Mouse (Mus musculus) telencephalon, adult 2 months (tissue): ENCODE measurements around the gene Tkt.

Experiments
- DNase-seq: peaks from one replicate; pipeline ENCODE4 v3.0.0-alpha.2; 2011; ENCODE audit warnings: low read depth, low spot score

Gene Tkt

GRCm38 (mm10) chr14:30584497-30585251 is 36.5 kb downstream of the Tkt start:
- DNase-seq: no peak

- DNase-seq: no peak
Observed at GRCm38 (mm10) chr14:30585323-30585722, 37.2 kb downstream of the Tkt start.

- no peak for DNase-seq
Observed at GRCm38 (mm10) chr14:30586780-30587461, 38.8 kb downstream of the Tkt start.

- no peak for DNase-seq
Observed at GRCm38 (mm10) chr14:30590041-30590645, 42.0 kb downstream of the Tkt start.

- no peak for DNase-seq
Observed at GRCm38 (mm10) chr14:30590918-30591317, 42.8 kb downstream of the Tkt start.

GRCm38 (mm10) chr14:30591417-30591816 is 43.3 kb downstream of the Tkt start:
- DNase-seq: no peak

- DNase-seq: peak; percentile 40
Observed at GRCm38 (mm10) chr14:30593279-30594091, 45.3 kb downstream of the Tkt start.

GRCm38 (mm10) chr14:30594092-30594695 is 46.0 kb downstream of the Tkt start:
- no peak for DNase-seq

GRCm38 (mm10) chr14:30595576-30596313 is 47.6 kb downstream of the Tkt start:
- no peak for DNase-seq

- DNase-seq: no peak
Observed at GRCm38 (mm10) chr14:30596407-30596806, 48.2 kb downstream of the Tkt start.

- no peak for DNase-seq
Observed at GRCm38 (mm10) chr14:30597142-30597541, 49.0 kb downstream of the Tkt start.

GRCm38 (mm10) chr14:30606817-30607216 is 58.7 kb downstream of the Tkt start:
- no peak for DNase-seq

GRCm38 (mm10) chr14:30607696-30608095 is 59.5 kb downstream of the Tkt start:
- DNase-seq: no peak

- DNase-seq: no peak
Observed at GRCm38 (mm10) chr14:30608176-30608575, 60.0 kb downstream of the Tkt start.

- DNase-seq: no peak
Observed at GRCm38 (mm10) chr14:30609499-30609898, 61.3 kb downstream of the Tkt start.

GRCm38 (mm10) chr14:30610304-30610703 is 62.1 kb downstream of the Tkt start:
- DNase-seq: no peak

GRCm38 (mm10) chr14:30610940-30611339 is 62.8 kb downstream of the Tkt start:
- no peak for DNase-seq

GRCm38 (mm10) chr14:30612523-30612922 is 64.4 kb downstream of the Tkt start:
- DNase-seq: no peak

GRCm38 (mm10) chr14:30612962-30613715 is 65.0 kb downstream of the Tkt start:
- DNase-seq: no peak

- DNase-seq: no peak
Observed at GRCm38 (mm10) chr14:30616751-30617150, 68.6 kb downstream of the Tkt start.
